ENCODE assay signal across 9 mouse cellular contexts in genomic region chr2:72981075-72981420, GRCm38 (mm10). TPM values are rescaled to one million over a fixed set of nuclear protein-coding genes. Genes with fewer than 3 reads are reported as not detected.
DNase-seq lines count a peak whose midpoint lies in the region; ATAC-seq lines count a peak whose summit lies in the region.
"Had no signal": no experiment of that assay in that cellular context is flagged by ENCODE, and none has a peak within 500 bp of the region (broad histone marks: within the 10 kb centered on the region; RNA-seq: fewer than 3 reads in every experiment).

No protein-coding gene starts in this region.

- H3K4me3 ChIP-seq in lung, embryonic 16.5 days (ENCODE audit: low read length) = peak overlapping the region; percentile 99
- peak overlapping the region; percentile 100 for H3K4me3 ChIP-seq in forebrain, embryonic 11.5 days (ENCODE audit: low read depth, low read length)
- H3K4me3 ChIP-seq in limb, embryonic 13.5 days = peak overlapping the region; percentile 73
- peak overlapping the region; percentile 98 for H3K4me3 ChIP-seq in stomach, embryonic 14.5 days (ENCODE audit: low read depth, low read length)

- no peaks in the 10 kb centered on the region for H3K36me3 ChIP-seq in lung, embryonic 16.5 days (ENCODE audit: control insufficient read depth, insufficient read depth, low read length)
- no peaks in the 10 kb centered on the region for H3K36me3 ChIP-seq in forebrain, embryonic 11.5 days (ENCODE audit: control insufficient read depth, insufficient read depth, low read length)
- peaks cover 1% of the 10 kb centered on the region; the same call in 1 of the 2 replicates for H3K36me3 ChIP-seq in limb, embryonic 13.5 days
- H3K36me3 ChIP-seq in stomach, embryonic 14.5 days (ENCODE audit: control insufficient read depth, insufficient read depth, low read length) = no peaks in the 10 kb centered on the region; the same call in 1 of the 2 replicates

- H3K27me3 ChIP-seq in lung, embryonic 16.5 days (ENCODE audit: control insufficient read depth, insufficient read depth, low read depth, low read length) = no peaks in the 10 kb centered on the region
- H3K27me3 ChIP-seq in forebrain, embryonic 11.5 days (ENCODE audit: control insufficient read depth, insufficient read depth, low read length) = no peaks in the 10 kb centered on the region
- no peaks in the 10 kb centered on the region for H3K27me3 ChIP-seq in limb, embryonic 13.5 days
- no peaks in the 10 kb centered on the region for H3K27me3 ChIP-seq in stomach, embryonic 14.5 days (ENCODE audit: control insufficient read depth, insufficient read depth, low read length)

- ATAC-seq in lung, embryonic 16.5 days (ENCODE audit: low read depth) = no peak
- no peak for ATAC-seq in forebrain, embryonic 11.5 days (replicated peaks; ENCODE audit: low FRiP score)
- ATAC-seq in limb, embryonic 13.5 days (ENCODE audit: low FRiP score, low read depth) = no peak
- no peak for ATAC-seq in stomach, embryonic 14.5 days (ENCODE audit: insufficient number of reproducible peaks, insufficient read depth, low FRiP score, low read depth)

- WGBS in lung, embryonic 16.5 days = 7% methylated on average over 3 of the region's 3 CpGs
- 13% methylated on average over 3 of the region's 3 CpGs for WGBS in forebrain, embryonic 11.5 days
- WGBS in limb, embryonic 13.5 days = 20% methylated on average over 3 of the region's 3 CpGs
- WGBS in stomach, embryonic 14.5 days = 14% methylated on average over 3 of the region's 3 CpGs

- peak overlapping the region; percentile 100 for H3K9ac ChIP-seq in lung, embryonic 16.5 days (ENCODE audit: low read length)
- H3K9ac ChIP-seq in forebrain, embryonic 11.5 days (ENCODE audit: low read length) = peak overlapping the region; percentile 100
- peak overlapping the region; percentile 100 for H3K9ac ChIP-seq in limb, embryonic 13.5 days
- H3K9ac ChIP-seq in stomach, embryonic 14.5 days (replicated peaks; ENCODE audit: low read depth, low read length) = peak overlapping the region; percentile 99

- no peak for DNase-seq in lung, postnatal 4 days
- DNase-seq in forebrain, embryonic 11.5 days (ENCODE audit: low spot score) = no peak
- no peak for DNase-seq in layer of hippocampus, adult 8-10 months (ENCODE audit: low spot score in 2 of 2)
- DNase-seq in cerebellum, adult 9-10 months = no peak

- H3K9me3 ChIP-seq in lung, embryonic 16.5 days (ENCODE audit: control insufficient read depth, low read length) = no peaks in the 10 kb centered on the region
- no peaks in the 10 kb centered on the region for H3K9me3 ChIP-seq in forebrain, embryonic 11.5 days (ENCODE audit: control insufficient read depth, low read length)
- H3K9me3 ChIP-seq in limb, embryonic 13.5 days = no peaks in the 10 kb centered on the region
- H3K9me3 ChIP-seq in stomach, embryonic 14.5 days (ENCODE audit: control insufficient read depth, low read depth, low read length) = no peaks in the 10 kb centered on the region

- H3K4me1 ChIP-seq in lung, embryonic 16.5 days (replicated peaks; ENCODE audit: control insufficient read depth, insufficient read depth, low read length) = peaks cover 8% of the 10 kb centered on the region
- H3K4me1 ChIP-seq in forebrain, embryonic 11.5 days (replicated peaks; ENCODE audit: control insufficient read depth, insufficient read depth, low read length) = no peaks in the 10 kb centered on the region; the same call in 1 of the 2 replicates
- peaks cover 29% of the 10 kb centered on the region for H3K4me1 ChIP-seq in limb, embryonic 13.5 days
- H3K4me1 ChIP-seq in stomach, embryonic 14.5 days (ENCODE audit: control insufficient read depth, insufficient read depth, low read length) = peaks cover 1% of the 10 kb centered on the region; the same call in 1 of the 2 replicates

- H3K4me2 ChIP-seq in lung, embryonic 16.5 days (ENCODE audit: low read depth, low read length) = peak overlapping the region; percentile 72
- peak overlapping the region; percentile 70 for H3K4me2 ChIP-seq in forebrain, embryonic 11.5 days (ENCODE audit: low read depth, low read length, severe bottlenecking)
- peak overlapping the region; percentile 75 for H3K4me2 ChIP-seq in limb, embryonic 13.5 days (replicated peaks)
- peak overlapping the region; percentile 50 for H3K4me2 ChIP-seq in stomach, embryonic 14.5 days (replicated peaks; ENCODE audit: low read depth, low read length)

- H3K27ac ChIP-seq in lung, embryonic 16.5 days (ENCODE audit: low read length) = peak overlapping the region; percentile 100
- H3K27ac ChIP-seq in forebrain, embryonic 11.5 days (ENCODE audit: low read depth, low read length) = peak overlapping the region; percentile 100
- peak overlapping the region; percentile 100 for H3K27ac ChIP-seq in limb, embryonic 13.5 days
- H3K27ac ChIP-seq in stomach, embryonic 14.5 days (ENCODE audit: low read length) = peak overlapping the region; percentile 100

RNA-seq across cellular contexts. Expression of gene Sp3, which starts 0.8 kb away (rescaled TPM):
- polyA plus RNA-seq in lung, embryonic 16.5 days (2015; fragmentation: Nextera tagmentation; extraction: Ambion mirVana) = 59.4 TPM in 2 replicates
- 71.5 and 74.9 TPM in 2 replicates for polyA plus RNA-seq in forebrain, embryonic 11.5 days (2014; fragmentation: Nextera tagmentation; extraction: Ambion mirVana)
- 64.1 and 65.4 TPM in 2 replicates for polyA plus RNA-seq in limb, embryonic 13.5 days (2015; fragmentation: Nextera tagmentation; extraction: Ambion mirVana)
- polyA plus RNA-seq in stomach, embryonic 14.5 days (2014; fragmentation: Nextera tagmentation; extraction: Ambion mirVana) = 66.9 and 70.3 TPM in 2 replicates
- total RNA-seq in layer of hippocampus, adult 8-10 months (2022) = 10 to 100 TPM; 58.5 to 74.7 (median 68.0) TPM

RNA-seq across cellular contexts. Expression of gene Gm11084, which starts 5.5 kb away (rescaled TPM):
- not detected in 2 replicates for polyA plus RNA-seq in lung, embryonic 16.5 days (2015; fragmentation: Nextera tagmentation; extraction: Ambion mirVana)
- polyA plus RNA-seq in forebrain, embryonic 11.5 days (2014; fragmentation: Nextera tagmentation; extraction: Ambion mirVana) = not detected in 2 replicates
- polyA plus RNA-seq in limb, embryonic 13.5 days (2015; fragmentation: Nextera tagmentation; extraction: Ambion mirVana) = not detected in 2 replicates
- polyA plus RNA-seq in stomach, embryonic 14.5 days (2014; fragmentation: Nextera tagmentation; extraction: Ambion mirVana) = not detected in 2 replicates
- not detected for total RNA-seq in layer of hippocampus, adult 8-10 months (2022)
- polyA plus RNA-seq: brain, embryonic 14.5 days; large intestine, adult 2 months had no signal
